Mouse (Mus musculus): Measurements from ENCODE around the gene Nr2f1.

DNA sequence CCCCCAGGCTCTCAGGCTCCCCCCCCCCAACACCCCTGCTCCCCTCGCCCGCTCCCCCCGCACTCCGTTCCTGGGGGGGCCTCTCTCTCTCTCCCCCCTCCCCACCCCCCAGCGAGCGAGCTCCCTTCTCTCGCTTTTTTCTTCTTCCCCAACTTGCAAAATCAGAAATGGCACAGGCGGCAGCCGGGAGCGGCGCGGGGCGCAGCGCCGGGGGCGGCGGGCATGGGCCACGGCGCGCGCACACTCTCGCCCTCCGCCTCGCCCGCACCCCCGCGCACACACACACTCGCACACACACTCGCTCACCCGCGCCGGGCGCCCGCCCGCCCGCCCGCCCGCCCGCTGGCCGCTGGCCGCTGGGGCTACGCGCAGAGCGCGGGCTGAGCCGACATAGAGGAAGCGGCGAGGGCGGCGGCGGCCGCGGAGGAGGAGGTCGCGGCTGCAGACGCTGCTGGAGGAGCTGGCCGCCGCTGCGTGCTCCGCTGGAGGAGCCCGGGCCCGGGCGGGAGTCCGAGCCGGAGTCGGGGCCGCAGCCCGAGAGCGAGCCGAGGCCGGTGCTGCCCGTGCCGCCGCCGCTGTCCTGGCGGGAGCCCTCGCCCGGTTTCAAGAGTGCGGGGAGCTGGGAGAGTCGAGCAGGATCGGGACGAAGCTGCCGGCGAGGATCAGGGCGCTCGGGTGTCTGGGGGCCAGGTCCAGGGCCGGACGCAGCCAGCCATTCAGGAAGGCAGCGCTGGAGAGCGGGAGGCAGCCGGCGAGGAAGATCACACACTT is 501 bp downstream of the Nr2f1 start:
- TF ChIP-seq POLR2A (IDR thresholded peaks at IDR 0.05; ENCODE audit: control insufficient read depth, extremely low read depth, insufficient read depth, low read length, poor library complexity) (no peak), CTCF (IDR thresholded peaks at IDR 0.05; ENCODE audit: borderline replicate concordance, control insufficient read depth, extremely low read depth, insufficient read depth, low read length, poor library complexity) (no peak)

Data from thymus, adult 2 months (tissue).